Mouse (Mus musculus): ENCODE measurements around the gene Tmem206. TPM values are rescaled to one million over a fixed set of nuclear protein-coding genes. Genes with fewer than 3 reads are reported as not detected.

Gene Tmem206
- polyA plus RNA-seq, 1 experiment from 2014 or later: 24.7 TPM

DNA sequence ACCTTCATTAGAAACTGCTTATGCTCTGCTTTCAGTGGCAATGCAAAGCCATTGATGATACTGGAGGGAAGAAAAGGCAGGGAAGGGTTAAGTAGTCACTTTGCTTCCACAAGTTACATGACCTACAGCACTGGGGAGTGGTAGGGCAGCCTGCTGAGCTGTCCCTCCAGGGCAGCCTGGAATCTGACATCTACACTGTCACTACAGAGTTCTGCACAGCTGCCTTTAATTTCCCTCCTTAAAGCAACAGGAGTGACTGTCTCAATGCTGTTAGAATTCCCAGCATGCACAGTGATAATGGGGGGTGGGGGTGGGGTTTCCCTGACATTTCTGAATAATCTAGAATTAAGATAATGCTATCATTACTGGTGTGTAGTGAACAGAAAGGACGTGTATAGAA lies 31.2 kb downstream of the Tmem206 start:
- no peak overlapping the region for H3K27ac ChIP-seq
- no peaks in the 10 kb centered on the region for H3K27me3 ChIP-seq
- H3K9ac ChIP-seq: no peak overlapping the region
- 78% methylated on average over 1 of the region's 1 CpGs for WGBS
- H3K36me3 ChIP-seq: peaks cover 85% of the 10 kb centered on the region
- no peak for ATAC-seq (replicated peaks; ENCODE audit: low FRiP score)
- no peak overlapping the region for H3K4me3 ChIP-seq (replicated peaks)
- H3K4me1 ChIP-seq: no peaks in the 10 kb centered on the region
- H3K4me2 ChIP-seq: no peak overlapping the region
- no peaks in the 10 kb centered on the region for H3K9me3 ChIP-seq (replicated peaks)

DNA sequence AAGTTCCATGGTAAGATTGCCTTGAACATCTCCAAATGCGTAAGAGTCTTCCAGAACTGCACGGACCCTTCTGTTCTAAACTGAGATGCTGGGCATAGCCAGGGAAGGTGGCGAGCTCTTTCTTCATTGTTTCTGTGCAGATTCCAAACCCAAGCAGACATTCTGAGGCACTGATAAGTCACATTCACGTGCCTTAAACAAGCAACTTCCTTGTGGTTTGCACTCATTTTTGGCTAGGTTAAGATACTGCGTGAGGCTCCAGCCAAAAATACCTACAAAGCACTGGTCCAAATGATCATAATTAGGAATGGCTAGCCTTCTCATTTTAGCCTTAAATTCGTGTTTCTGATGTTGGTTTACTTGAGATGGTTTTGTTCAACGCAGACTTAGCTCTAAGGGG lies 33.8 kb downstream of the Tmem206 start:
- Histone ChIP-seq H3K9me3 (replicated peaks) (no peaks in the 10 kb centered on the region), H3K4me1 (no peaks in the 10 kb centered on the region), H3K36me3 (peaks cover 78% of the 10 kb centered on the region), H3K27me3 (no peaks in the 10 kb centered on the region), H3K4me2 (no peak overlapping the region), H3K4me3 (replicated peaks) (no peak overlapping the region), H3K27ac (no peak overlapping the region), H3K9ac (no peak overlapping the region)
- WGBS: 90% methylated on average over 7 of the region's 7 CpGs
- no peak for ATAC-seq (replicated peaks; ENCODE audit: low FRiP score)

DNA sequence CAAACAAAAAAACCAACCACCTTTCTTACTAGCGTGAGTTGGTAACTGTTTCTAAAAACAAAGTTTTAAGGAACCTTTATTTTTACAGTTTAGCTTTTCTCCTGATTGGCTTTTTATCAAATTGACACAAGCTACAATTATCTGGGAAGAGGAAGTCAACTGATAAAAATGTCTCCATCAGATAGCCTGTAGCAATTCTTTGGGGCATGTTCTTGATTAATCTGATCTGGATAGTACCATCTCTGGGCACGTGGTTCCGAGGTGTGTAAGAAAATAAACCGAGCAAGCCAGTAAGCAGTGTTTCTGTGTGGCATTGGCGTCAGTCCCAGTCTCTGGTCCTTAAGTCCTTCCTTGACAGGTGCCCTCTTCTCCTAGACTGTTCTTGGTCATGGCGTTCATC lies 36.7 kb downstream of the Tmem206 start:
- Histone ChIP-seq H3K9me3 (replicated peaks) (no peaks in the 10 kb centered on the region), H3K4me2 (no peak overlapping the region), H3K4me1 (no peaks in the 10 kb centered on the region), H3K4me3 (replicated peaks) (no peak overlapping the region), H3K36me3 (peaks cover 60% of the 10 kb centered on the region), H3K9ac (no peak overlapping the region), H3K27ac (no peak overlapping the region), H3K27me3 (no peaks in the 10 kb centered on the region)
- no peak for ATAC-seq (replicated peaks; ENCODE audit: low FRiP score)
- 87% methylated on average over 6 of the region's 6 CpGs for WGBS

DNA sequence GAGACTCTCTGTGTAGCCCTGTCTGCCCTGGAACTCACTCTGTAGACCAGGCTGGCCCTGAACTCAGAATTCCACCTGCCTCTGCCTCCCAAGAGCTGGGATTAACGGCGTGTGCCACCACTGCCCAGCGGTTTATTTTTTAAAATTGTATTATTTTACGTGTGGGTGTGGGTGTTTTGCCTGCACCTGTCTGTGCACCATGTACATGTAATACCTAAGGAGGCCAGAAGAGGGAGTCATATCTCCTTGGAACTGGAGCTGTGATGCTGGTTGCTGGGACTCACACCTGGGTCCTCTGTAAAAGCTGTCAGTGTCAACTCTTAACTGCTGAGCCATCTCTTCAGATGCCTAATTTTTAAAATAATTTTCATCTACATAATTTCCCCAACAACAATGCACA lies 38.8 kb downstream of the Tmem206 start:
- Histone ChIP-seq H3K9ac (no peak overlapping the region), H3K36me3 (peaks cover 50% of the 10 kb centered on the region), H3K27ac (no peak overlapping the region), H3K27me3 (no peaks in the 10 kb centered on the region), H3K9me3 (replicated peaks) (no peaks in the 10 kb centered on the region), H3K4me2 (no peak overlapping the region), H3K4me3 (replicated peaks) (no peak overlapping the region), H3K4me1 (no peaks in the 10 kb centered on the region)
- 71% methylated on average over 4 of the region's 4 CpGs for WGBS
- no peak for ATAC-seq (replicated peaks; ENCODE audit: low FRiP score)

DNA sequence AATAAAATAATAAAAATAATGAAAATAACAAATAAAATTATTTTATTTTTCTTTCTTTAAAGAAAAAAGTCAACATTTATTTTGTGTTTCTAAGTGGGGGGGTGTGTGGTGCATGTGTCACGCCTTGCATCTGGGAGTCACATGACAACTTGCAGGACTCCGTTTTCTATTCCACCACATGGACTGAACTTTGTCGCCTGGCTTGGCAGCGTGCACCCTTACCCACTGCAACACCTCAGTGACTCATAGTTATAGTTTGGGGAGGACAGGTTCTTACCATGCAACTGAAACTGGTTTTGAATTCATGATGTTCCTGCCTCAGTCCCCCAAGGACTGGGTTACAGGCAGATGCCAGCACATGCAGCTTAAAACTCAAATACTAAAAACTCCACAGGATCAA lies 42.5 kb downstream of the Tmem206 start:
- Histone ChIP-seq H3K4me3 (replicated peaks) (no peak overlapping the region), H3K9ac (no peak overlapping the region), H3K4me1 (no peaks in the 10 kb centered on the region), H3K27me3 (no peaks in the 10 kb centered on the region), H3K36me3 (peaks cover 41% of the 10 kb centered on the region), H3K4me2 (no peak overlapping the region), H3K9me3 (replicated peaks) (no peaks in the 10 kb centered on the region), H3K27ac (no peak overlapping the region)
- WGBS: 90% methylated on average over 4 of the region's 4 CpGs
- no peak for ATAC-seq (replicated peaks; ENCODE audit: low FRiP score)

DNA sequence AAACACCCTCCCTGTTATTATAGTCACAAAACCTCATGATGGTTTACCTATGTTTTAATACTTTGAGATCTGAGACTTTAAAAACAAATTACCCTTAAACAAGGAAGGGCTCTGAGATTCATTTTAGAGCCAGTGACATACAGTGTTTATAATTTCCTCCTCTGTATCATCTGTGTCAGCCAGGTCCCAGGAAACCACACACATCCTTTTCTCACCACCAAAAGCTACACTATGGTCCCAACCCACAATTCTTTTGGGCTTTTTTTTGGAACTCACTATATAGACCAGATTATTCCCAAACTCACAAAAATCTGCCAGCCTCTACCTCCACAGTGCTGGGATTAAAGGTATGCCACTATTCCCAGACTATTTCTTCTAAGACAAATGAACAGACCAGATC lies 43.4 kb downstream of the Tmem206 start:
- Histone ChIP-seq H3K4me3 (replicated peaks) (no peak overlapping the region), H3K27me3 (no peaks in the 10 kb centered on the region), H3K4me1 (no peaks in the 10 kb centered on the region), H3K27ac (no peak overlapping the region), H3K4me2 (no peak overlapping the region), H3K36me3 (peaks cover 32% of the 10 kb centered on the region), H3K9me3 (replicated peaks) (no peaks in the 10 kb centered on the region), H3K9ac (no peak overlapping the region)
- no peak for ATAC-seq (replicated peaks; ENCODE audit: low FRiP score)

DNA sequence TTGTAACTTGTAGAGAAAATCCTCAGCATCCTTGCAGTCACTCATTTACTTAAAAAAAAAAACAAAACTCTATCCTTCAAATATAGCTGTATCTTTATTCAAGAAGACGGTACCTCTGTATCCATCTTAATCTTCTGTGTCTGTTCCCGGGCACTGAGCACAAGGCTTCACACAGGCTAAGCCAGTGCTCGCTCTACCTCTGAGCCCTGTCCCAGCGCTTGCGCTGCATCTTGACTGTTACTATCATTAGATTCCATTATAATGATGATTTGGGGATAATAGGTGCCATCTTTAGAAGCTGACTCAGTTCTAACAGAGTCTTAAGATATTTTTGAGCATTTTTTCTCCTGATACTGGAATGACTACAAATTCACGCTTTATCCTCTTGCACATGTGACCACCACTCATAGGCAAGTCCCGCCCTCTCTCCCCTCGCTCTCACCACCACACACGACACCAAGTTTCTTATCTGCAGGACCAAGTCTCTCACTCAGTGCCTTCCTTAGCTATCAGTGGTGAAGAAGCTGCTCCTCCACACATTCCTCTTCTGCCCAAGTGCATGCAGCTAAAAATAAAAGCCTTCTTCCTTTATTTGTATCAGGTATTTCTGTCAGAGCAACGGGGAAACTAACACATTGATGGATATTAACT lies 49.4 kb downstream of the Tmem206 start:
- H3K4me3 ChIP-seq (replicated peaks): no peak overlapping the region
- H3K27me3 ChIP-seq: no peaks in the 10 kb centered on the region
- ATAC-seq (replicated peaks; ENCODE audit: low FRiP score): no peak
- no peak overlapping the region for H3K4me2 ChIP-seq
- peaks cover 14% of the 10 kb centered on the region; the same call in 1 of the 2 replicates for H3K36me3 ChIP-seq
- H3K9ac ChIP-seq: no peak overlapping the region
- H3K4me1 ChIP-seq: no peaks in the 10 kb centered on the region
- no peak overlapping the region for H3K27ac ChIP-seq
- 89% methylated on average over 10 of the region's 10 CpGs for WGBS
- H3K9me3 ChIP-seq (replicated peaks): no peaks in the 10 kb centered on the region

DNA sequence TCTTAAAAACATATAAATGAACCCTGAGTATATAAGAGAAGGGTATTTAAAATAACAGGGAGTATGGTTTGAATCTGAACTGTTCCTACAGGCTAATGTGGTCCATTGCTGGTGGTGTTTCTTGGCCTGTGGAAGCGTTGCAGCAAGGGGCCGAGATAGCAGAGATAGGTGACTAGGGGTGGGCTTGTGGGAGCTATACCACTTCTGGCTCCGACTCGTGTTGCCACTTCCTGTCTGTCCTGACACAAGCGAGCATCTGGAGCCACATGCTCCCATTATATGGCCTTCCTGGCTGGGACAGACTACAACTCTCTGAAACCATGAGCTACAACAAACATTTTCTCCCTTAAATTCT lies 49.9 kb downstream of the Tmem206 start:
- Histone ChIP-seq H3K4me3 (replicated peaks) (no peak overlapping the region), H3K36me3 (peaks cover 13% of the 10 kb centered on the region; the same call in 1 of the 2 replicates), H3K4me1 (no peaks in the 10 kb centered on the region), H3K27me3 (no peaks in the 10 kb centered on the region), H3K27ac (no peak overlapping the region), H3K9me3 (replicated peaks) (no peaks in the 10 kb centered on the region), H3K9ac (no peak overlapping the region), H3K4me2 (no peak overlapping the region)
- no peak for ATAC-seq (replicated peaks; ENCODE audit: low FRiP score)
- WGBS: 88% methylated on average over 5 of the region's 5 CpGs

DNA sequence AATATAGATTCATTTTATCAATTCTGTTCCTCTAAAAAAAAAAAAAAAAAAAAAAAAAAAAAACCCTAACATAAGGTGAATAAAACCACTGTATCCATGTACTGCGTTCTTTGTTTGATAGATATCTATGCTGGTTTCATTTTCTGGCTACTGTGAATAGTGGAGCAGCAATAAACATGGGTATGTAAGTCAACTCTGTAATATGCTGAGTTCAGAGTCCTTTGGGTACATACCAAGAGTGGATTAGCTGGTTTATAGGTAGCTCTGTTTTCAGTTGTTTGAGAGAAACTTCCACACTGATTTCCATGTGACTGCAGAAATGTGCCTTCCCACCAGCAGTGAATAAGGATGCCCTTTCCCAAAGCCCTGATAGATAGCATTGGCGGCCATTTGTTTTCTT lies 52.4 kb downstream of the Tmem206 start:
- no peaks in the 10 kb centered on the region for H3K27me3 ChIP-seq
- no peaks in the 10 kb centered on the region for H3K36me3 ChIP-seq
- H3K27ac ChIP-seq: no peak overlapping the region
- H3K4me1 ChIP-seq: no peaks in the 10 kb centered on the region
- 94% methylated on average over 2 of the region's 2 CpGs for WGBS
- no peak overlapping the region for H3K9ac ChIP-seq
- no peak for ATAC-seq (replicated peaks; ENCODE audit: low FRiP score)
- no peak overlapping the region for H3K4me3 ChIP-seq (replicated peaks)
- H3K9me3 ChIP-seq (replicated peaks): no peaks in the 10 kb centered on the region
- H3K4me2 ChIP-seq: no peak overlapping the region

DNA sequence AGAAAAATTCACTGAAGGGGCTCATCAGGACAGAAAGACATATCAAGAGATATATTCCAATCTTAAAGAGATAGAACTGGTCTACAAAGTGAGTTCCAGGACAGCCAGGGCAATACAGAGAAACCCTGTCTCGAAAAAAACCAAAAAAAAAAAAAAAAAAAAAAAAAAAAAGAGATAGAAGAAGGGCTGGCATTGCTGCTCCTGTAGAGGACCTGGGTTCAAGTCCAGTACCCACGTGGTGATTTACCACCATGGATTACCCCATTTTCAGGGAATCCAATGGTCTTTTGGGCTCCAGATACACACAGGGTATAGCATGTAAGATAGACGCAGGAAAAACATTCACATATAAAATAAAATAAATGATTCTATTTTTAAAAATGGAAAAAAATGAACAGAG lies 55.1 kb downstream of the Tmem206 start:
- WGBS: 89% methylated on average over 3 of the region's 3 CpGs
- Histone ChIP-seq H3K4me3 (replicated peaks) (no peak overlapping the region), H3K4me2 (no peak overlapping the region), H3K4me1 (no peaks in the 10 kb centered on the region), H3K36me3 (0 out of 2 replicates have a peak, but pooled peaks cover 3% of the 10 kb centered on the region), H3K9ac (no peak overlapping the region), H3K9me3 (replicated peaks) (no peaks in the 10 kb centered on the region), H3K27me3 (no peaks in the 10 kb centered on the region), H3K27ac (no peak overlapping the region)
- ATAC-seq (replicated peaks; ENCODE audit: low FRiP score): no peak

DNA sequence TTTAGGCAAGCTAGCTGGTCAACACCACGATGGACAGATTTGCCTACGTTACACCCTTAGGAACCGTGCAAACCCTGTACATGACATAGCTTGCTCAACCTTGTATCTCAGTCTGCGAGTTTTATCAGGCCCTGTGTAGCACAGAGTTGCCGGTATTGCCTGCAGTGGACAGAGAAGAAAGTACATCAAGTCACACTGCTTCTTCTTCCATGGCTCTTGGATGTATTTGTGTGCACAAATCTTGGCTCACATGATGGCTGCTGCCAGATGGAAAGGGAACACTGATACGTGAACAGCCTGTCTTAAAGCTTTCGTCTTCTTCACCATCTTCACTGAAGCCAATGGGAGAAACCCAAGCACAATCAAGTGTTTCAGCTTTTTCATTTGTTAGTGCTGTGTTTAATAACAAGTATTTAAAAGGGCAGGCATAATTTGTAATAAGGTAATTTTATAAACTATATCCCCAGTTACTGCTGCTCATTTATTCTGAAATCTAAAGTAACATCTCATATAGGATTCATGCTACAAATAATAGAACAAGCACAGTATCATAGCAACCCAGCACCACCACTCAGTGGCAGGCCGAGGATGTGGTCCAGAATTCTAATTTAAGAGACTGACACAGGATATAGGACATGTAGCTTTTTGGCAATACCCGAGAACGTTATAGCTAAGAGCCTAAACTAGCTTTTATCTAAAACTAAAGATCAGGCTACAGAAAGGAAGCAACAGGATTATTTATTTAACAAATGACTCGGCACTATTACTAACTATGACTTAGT lies 56.4 kb downstream of the Tmem206 start:
- H3K4me1 ChIP-seq: no peaks in the 10 kb centered on the region
- H3K27me3 ChIP-seq: no peaks in the 10 kb centered on the region
- H3K4me3 ChIP-seq (replicated peaks): no peak overlapping the region
- 83% methylated on average over 11 of the region's 11 CpGs for WGBS
- no peak for ATAC-seq (replicated peaks; ENCODE audit: low FRiP score)
- no peaks in the 10 kb centered on the region for H3K9me3 ChIP-seq (replicated peaks)
- H3K36me3 ChIP-seq: 0 out of 2 replicates have a peak, but pooled peaks cover 3% of the 10 kb centered on the region
- no peak overlapping the region for H3K4me2 ChIP-seq
- no peak overlapping the region for H3K9ac ChIP-seq
- no peak overlapping the region for H3K27ac ChIP-seq

DNA sequence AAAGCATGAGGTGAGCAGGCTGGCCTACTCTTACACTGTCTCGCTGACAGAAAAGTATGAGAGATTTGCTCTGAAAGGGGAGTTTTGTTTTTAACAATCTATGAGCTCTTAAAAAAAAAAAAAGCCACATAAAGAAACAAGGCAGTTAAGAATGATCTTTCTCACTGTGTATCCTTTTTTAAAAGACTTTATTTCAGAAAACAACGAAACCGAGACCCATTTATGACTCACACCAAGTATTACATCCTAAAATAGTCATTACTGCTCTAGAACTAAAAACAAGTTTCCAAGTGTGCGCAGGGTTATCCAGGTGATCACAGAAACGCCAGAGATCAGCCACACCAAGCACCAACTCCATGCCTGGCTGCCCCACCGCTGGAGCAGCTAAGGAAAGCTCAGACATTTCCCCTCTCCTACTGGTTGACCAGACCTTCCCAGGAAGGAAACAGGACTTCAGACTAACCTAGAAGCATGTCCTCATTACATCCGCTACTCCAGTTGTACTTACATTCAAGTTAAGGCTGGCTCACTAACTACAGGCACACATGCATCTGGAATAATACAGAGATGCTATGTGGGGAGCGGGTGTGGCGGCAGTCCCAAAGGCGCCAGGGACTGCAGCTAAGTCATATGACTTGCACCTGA lies 59.2 kb downstream of the Tmem206 start:
- 0 out of 2 replicates have a peak, but pooled peaks cover 3% of the 10 kb centered on the region for H3K36me3 ChIP-seq
- WGBS: 89% methylated on average over 10 of the region's 10 CpGs

More for the DNA sequence above, 59.2 kb downstream of the Tmem206 start:
- Histone ChIP-seq H3K4me2 (no peak overlapping the region), H3K27ac (no peak overlapping the region), H3K4me1 (no peaks in the 10 kb centered on the region), H3K9me3 (replicated peaks) (no peaks in the 10 kb centered on the region), H3K27me3 (no peaks in the 10 kb centered on the region), H3K9ac (no peak overlapping the region), H3K4me3 (replicated peaks) (no peak overlapping the region)
- ATAC-seq (replicated peaks; ENCODE audit: low FRiP score): no peak

Measured in kidney, embryonic 15.5 days (tissue).